8 mouse cellular contexts compared by ENCODE assay signal in genomic region chr11:62575297-62575658, GRCm38 (mm10). TPM values are rescaled to one million over a fixed set of nuclear protein-coding genes. Genes with fewer than 3 reads are reported as not detected.
DNase-seq lines count a peak whose midpoint lies in the region; ATAC-seq and TF ChIP-seq lines count a peak whose summit lies in the region.

No protein-coding gene starts in this region.

- DNase-seq in gastrocnemius, postnatal 10 days, result peak; percentile 89
- peak; percentile 93 for DNase-seq in induced T-regulatory cell, adult 2 months (ENCODE audit: low read depth)
- DNase-seq in left cerebral cortex, postnatal 10 days (ENCODE audit: extremely low spot score in 1 of 2, low spot score in 2 of 2), result peak; percentile 87 to 88
- peak; percentile 88 for DNase-seq in right cerebral cortex, postnatal 14 days
- peak; percentile 86 for DNase-seq in urinary bladder, postnatal 25 days (ENCODE audit: low spot score)

- no peaks in the 10 kb centered on the region for H3K4me1 ChIP-seq in cortical plate, adult 2 months (ENCODE audit: control insufficient read depth, insufficient read depth, low read length)

- H3K27ac ChIP-seq in cortical plate, adult 2 months (ENCODE audit: insufficient read depth, low read length), result no peak overlapping the region

- peak; percentile 22 for ATAC-seq in activated CD4-positive, CD25-positive, alpha-beta regulatory T cell, adult 4 months
- peak; percentile 66 for ATAC-seq in megakaryocyte progenitor cell, adult 5-6 weeks (replicated peaks; ENCODE audit: poor library complexity)

- intact Hi-C loops in left cerebral cortex, postnatal 10 days (cut with DNase I), result no loop called here

- peak overlapping the region; percentile 63 for H3K4me3 ChIP-seq in cortical plate, adult 2 months (ENCODE audit: insufficient read depth, low read length)

- TF ChIP-seq POLR2A in cortical plate, adult 2 months (IDR thresholded peaks at IDR 0.05; ENCODE audit: extremely low read depth, insufficient read depth, low read length), result peak; percentile 15; the same call in 1 of the 2 replicates

- TF ChIP-seq CTCF in cortical plate, adult 2 months (IDR thresholded peaks at IDR 0.05; ENCODE audit: extremely low read depth, insufficient read depth, low read length), result peak; percentile 85

RNA-seq across cellular contexts. Expression of gene Trpv2, which starts 1.0 kb away (rescaled TPM):
- polyA plus RNA-seq in activated CD4-positive, CD25-positive, alpha-beta regulatory T cell, adult 4 months (2017; shearing (Covaris generic)), result 10 to 100 TPM; 76.8 to 79.0 TPM
- 23.4 and 23.5 TPM in 2 replicates for polyA plus RNA-seq in cortical plate, adult 2 months (2012; rRNA removed)
- 1 to 10 TPM; 2.0 TPM for total RNA-seq in gastrocnemius, postnatal 10 days (2021)
- total RNA-seq in left cerebral cortex, postnatal 10 days (2021), result 10 to 100 TPM; 27.8 to 30.0 TPM
- 9.0 and 13.9 TPM in 2 replicates for total RNA-seq in megakaryocyte progenitor cell, adult 5-6 weeks (2015)
- 10.5 and 12.9 TPM in 2 replicates for total RNA-seq in megakaryocyte progenitor cell, adult 5-6 weeks (2017)

RNA-seq across cellular contexts. Expression of gene Ubb, which starts 24.3 kb away (rescaled TPM):
- polyA plus RNA-seq in activated CD4-positive, CD25-positive, alpha-beta regulatory T cell, adult 4 months (2017; shearing (Covaris generic)), result 1,000 to 10,000 TPM; 5,033 to 6,460 TPM
- 3,210 and 3,262 TPM in 2 replicates for polyA plus RNA-seq in cortical plate, adult 2 months (2012; rRNA removed)
- 1,000 to 10,000 TPM; 1,047 to 1,133 TPM for total RNA-seq in gastrocnemius, postnatal 10 days (2021)
- 1,000 to 10,000 TPM; 1,760 to 1,780 TPM for total RNA-seq in left cerebral cortex, postnatal 10 days (2021)
- 1,569 and 1,579 TPM in 2 replicates for total RNA-seq in megakaryocyte progenitor cell, adult 5-6 weeks (2015)
- 1,004 and 1,153 TPM in 2 replicates for total RNA-seq in megakaryocyte progenitor cell, adult 5-6 weeks (2017)

RNA-seq across cellular contexts. Expression of gene Cenpv, which starts 36.2 kb away (rescaled TPM):
- 1 to 10 TPM in 1 of 2 experiments, not detected in 1; 2.4 TPM for polyA plus RNA-seq in activated CD4-positive, CD25-positive, alpha-beta regulatory T cell, adult 4 months (2017; shearing (Covaris generic))
- polyA plus RNA-seq in cortical plate, adult 2 months (2012; rRNA removed), result 57.3 and 65.1 TPM in 2 replicates
- 10 to 100 TPM; 14.0 to 21.9 TPM for total RNA-seq in gastrocnemius, postnatal 10 days (2021)
- total RNA-seq in left cerebral cortex, postnatal 10 days (2021), result 10 to 100 TPM; 38.0 to 42.0 TPM
- 44.5 and 46.9 TPM in 2 replicates for total RNA-seq in megakaryocyte progenitor cell, adult 5-6 weeks (2015)
- total RNA-seq in megakaryocyte progenitor cell, adult 5-6 weeks (2017), result 13.6 and 25.4 TPM in 2 replicates
